Mouse (Mus musculus) embryo, embryonic 11 days (tissue): ENCODE results near the gene Calcrl.

Experiments
- DNase-seq: peaks from one replicate; pipeline ENCODE4 v3.0.0-alpha.2; 2015

Calcrl gene

GRCm38 (mm10) chr2:84295068-84295467 lies 130.1 kb downstream of the Calcrl start:
- DNase-seq = no peak

GRCm38 (mm10) chr2:84294611-84295010 lies 130.6 kb downstream of the Calcrl start:
- DNase-seq = no peak

- no peak for DNase-seq
Observed at GRCm38 (mm10) chr2:84292351-84293000, 132.7 kb downstream of the Calcrl start.

GRCm38 (mm10) chr2:84288940-84289557 lies 136.2 kb downstream of the Calcrl start:
- no peak for DNase-seq
